Mouse (Mus musculus): ENCODE measurements around the gene Gm20683.

Gene Gm20683

DNA sequence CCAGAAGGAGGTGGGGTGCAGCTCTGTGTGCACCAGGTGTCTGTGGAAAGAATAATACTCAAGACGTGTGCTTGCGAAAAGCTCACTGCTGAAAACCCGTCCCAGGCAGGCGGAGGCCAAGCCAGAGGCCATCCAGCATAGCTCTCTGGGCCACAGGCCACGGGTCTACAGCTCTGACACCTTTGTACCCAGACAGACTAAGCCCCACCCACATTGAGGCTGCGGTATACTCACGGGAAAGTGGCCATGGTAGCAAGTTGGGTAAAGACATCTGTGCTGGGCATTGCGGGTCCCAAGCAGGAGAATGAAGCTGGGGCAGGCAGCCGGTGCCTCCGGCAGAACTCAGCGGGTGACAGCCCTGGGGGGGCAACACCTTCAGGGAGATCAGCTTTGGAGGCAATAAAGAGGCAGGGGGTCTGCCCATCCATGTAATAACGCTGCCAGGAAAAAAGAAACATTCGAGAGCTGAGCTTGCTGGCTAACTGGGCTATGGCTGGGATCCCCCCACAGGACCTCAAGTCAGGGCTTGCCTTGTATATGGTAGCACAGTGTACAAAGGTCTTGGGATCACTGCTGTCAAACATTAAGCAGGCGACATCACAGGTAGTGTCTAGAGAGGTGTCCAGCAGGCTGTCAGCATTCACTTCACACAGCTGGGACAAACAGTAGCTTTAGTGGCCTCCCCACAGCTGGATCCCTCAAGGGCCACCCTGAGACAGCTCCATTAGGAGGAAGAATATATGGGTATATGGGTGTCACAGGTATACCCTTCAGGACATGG is 1.9 kb downstream of the Gm20683 start:
- peak; percentile 74 for DNase-seq

DNA sequence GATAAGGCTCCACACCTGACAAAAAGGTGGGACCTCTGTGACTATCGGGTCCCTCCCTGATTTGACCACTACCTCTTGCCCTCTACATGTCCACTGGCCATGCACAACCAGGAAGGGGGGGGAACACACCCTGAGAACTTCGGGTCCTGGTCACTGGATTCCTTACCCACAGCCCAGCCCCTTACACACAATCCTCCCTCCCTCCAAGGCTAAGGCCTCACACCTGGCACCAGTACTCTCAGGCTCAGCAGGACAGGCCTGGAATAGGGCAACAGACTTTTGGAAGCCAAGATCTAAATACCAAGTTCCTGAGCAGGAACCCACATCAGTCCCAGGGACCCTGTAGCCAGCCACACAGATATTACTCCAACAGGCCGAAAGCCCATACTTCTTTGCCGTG is 2.7 kb downstream of the Gm20683 start:
- no peak for DNase-seq

DNA sequence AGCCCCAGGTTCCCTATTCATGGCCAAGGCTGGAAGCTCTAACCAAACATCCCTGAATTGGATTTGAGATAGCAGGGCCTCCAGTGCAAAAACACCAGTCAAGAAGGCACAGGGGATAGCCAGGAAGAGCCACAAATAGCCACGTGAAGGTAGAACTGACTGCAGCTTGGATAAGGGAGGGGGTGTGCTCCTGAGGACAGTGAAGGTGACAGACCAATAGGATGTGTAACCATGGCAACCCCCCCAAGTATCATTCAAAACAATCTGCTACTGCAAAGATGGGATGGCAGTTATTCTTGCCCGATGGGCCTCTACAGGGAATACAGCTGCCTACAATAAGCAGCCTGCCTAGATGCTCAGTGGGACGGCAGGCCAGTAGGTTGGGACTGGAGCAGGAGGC is 4.0 kb downstream of the Gm20683 start:
- DNase-seq, result no peak

DNA sequence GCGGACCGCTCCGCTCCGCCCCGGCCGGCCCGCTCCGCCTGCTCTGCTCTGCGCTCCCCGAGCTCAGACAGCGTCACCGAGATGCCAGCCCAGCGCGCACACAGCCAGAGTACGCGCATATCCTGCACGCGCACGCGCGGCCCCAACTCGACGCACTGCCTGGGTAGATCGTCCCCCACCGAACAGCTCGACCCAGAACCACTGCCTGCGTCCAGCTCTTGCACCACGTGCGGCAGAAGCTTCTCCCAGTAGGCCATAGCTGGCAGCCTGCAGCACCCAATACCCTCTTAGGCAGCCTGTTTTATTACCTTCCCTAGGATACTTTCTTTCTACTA is 4.5 kb downstream of the Gm20683 start, which contains the start of gene Rhbdl1:
Gene Rhbdl1, minus strand, starts transcription at position 220 of the 335 bp plus-strand sequence.
- peak; percentile 75 for DNase-seq

DNA sequence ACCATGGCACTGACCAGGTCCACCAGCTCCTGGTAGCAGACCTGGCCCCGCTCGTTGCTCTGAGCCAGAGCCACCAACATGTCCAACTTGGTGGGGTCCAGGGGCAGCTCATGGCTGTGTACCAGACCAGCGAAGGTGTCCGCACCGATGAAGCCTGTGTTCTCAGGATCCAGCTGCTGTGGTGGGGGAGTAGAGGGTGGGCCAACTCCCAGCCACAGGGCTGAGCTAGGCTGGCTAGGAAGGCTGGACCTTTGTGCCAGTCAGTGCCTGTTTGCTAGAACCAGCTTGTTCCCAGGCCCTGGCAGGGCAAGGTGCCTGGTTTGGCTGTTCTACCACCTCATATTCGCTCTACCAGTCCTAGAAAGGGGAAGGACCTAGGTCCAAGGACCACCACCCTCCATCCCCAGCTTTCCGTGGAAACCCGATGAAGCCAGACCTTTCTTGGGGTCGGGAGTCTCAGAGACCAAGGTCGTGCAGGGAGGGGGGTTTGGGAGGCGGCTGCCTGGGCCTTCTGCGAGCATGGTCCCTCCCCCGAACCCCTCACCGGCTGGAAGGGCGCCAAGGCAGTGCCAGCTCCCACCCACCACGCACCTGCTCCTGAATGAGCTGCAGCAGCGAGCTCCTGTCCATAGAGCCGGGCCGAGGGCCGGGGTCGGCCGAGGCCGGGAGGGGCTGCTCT is 5.0 kb downstream of the Gm20683 start:
- DNase-seq, result peak; percentile 60

DNA sequence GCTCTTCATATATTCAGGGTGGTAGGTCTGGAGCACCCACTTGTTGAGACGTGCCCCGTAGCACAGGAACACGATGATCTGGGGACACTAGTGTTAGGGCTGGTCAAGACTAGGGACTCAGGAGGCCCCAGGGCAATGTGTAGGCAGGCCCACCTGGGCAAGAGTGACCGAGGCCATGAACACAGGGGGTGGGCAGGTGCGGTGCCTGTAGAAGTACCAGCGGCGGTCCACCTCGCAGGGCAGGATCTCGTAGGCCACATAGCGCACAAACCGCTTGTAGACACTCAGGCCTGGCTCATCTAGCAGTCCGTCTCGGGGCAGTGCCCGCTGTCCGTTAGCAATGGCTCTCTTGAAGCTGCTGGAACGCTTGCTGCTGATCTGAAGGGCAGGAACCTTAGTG is 5.7 kb downstream of the Gm20683 start:
- DNase-seq, result no peak

DNA sequence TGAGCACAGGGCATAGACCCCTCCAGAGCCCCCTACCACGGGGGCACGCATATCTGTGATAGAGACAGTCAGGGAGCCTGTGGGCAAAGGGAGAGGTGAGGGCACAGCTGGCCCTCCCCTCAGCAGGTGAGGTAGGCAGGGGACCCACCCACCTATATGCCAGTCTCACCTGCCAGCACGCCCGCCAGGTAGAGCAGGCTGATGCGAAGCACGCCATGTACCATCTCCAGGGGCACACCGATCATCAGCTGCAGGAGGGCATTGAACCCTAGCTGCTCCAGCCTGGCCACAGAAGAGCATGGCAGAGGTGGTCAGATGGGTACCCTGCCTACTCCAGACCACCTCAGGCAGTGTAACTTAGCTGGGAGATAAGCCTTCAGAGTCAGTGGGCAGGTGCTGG is 6.3 kb downstream of the Gm20683 start:
- no peak for DNase-seq

DNA sequence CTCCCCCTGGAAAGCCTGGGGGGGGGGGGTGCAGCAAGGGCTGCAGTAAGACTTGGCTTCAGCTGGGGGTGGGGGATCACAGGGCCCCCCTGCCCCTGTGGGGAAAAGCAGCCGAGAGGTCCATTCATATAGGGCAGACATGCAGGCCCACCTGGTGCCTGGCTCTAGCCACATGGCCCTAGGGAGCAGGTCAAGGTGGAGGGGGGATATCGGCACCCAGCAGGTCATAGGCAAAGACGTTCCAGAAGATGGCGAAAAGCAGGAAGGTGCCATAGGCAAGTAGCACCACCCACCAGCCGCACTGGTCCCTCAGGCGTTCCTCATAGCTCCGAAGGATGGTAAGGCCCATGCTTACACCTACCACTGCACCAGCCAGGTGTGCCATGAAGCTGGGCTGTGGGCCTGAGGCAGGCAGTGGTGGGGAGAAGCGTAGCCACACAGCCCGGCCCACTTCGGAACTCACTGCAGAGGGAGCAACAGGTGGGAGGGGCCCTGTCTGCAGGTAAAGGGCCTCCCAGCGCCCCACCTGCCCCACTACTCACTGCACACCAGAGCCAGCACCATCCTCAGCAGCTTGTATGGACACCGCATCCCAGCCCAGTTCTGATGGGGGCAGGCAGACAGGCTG is 6.9 kb downstream of the Gm20683 start:
- peak; percentile 47 for DNase-seq

DNA sequence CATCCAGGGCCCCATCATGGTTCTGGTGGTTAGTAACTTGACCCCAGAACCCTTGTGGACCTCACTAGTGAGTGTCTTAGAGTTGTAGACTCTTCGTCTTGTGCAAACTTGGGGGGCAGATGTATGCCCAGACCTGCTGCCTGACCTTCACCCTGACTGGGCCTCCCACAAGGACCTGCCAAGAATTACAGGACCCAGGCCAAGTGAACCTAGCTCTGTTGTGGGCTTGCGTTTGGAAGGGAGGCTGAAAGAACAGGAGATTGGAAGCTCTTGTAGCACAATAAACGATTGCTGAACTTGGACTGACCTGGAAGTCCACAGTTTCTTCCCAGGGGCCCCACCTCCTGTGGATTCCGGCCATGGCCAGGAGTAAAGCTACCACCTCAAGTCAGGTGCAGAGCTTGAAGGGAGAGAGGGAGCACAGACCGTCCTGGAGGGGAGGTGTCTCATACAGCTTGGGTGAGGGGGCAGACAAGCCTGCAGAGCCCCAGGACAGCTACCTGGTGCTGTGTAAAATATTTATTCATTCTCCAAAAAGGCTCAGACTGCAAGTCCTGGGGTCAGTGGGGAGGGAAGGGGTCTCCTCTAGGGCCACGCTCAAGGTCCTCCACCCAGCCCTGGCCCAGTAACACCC is 7.5 kb downstream of the Gm20683 start:
- DNase-seq, result peak; percentile 86

DNA sequence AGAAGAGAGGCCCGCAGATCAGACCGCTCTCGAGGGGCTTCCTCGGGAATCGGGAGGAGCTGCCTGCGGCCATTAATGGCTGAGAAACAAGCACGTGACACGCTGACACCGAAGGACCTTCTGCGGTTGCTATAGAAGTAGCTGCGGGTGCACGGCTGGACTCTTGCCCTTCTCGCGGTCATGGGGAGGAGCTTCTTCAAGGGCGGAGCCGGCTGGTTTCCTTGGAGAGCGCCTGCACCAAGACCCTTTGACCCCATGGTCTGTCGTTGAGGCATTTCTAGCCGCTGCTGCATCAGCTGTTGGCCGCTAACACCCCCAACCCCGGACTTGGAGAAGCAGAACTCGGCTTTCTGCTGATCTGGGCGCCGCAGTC is 8.3 kb downstream of the Gm20683 start, which contains the start of gene Stub1:
Gene Stub1, minus strand, starts transcription at position 114 of the 373 bp plus-strand sequence.
- DNase-seq, result peak; percentile 98

DNA sequence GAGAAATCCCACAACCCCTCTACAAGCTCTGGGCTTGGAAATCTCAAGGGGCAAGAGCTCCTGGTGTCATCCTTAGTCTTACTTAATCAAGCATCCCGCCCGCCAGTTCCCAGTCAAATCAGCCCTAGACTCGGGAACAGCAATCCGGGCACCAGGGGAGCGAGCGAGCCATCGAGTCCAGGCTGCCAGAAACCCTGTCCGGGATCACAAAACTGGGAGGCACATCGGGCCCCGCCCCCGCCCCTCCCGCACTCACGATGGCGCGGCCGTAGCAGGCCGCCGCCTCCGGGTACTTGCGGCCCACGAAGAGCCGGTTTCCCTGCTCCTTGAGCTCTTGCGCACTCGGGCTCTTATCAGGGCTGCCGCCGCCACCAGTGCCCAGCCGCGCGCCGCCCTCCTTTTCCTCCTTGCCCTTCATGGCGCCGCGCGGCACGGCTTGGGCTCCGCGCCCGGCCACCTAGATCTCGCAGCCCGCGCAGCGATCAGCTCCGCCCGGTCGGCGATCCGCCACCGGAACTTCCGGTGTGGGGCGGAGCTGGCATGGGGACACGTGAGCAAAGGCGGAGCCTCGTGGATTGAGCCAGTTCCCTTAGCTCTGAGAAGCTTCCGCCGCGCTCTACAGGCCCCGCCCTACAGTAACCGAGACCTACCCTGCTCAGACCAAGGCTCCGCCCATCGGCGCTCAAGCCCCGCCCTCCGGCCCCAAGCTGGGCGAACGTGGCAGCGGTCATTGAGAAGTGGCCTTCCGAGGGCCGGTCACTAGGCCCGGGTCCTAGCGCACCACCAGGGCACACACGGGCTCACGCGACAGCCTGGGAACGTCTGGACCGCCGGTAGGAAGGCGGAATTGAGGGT is 8.9 kb downstream of the Gm20683 start:
- DNase-seq, result peak; percentile 100

DNA sequence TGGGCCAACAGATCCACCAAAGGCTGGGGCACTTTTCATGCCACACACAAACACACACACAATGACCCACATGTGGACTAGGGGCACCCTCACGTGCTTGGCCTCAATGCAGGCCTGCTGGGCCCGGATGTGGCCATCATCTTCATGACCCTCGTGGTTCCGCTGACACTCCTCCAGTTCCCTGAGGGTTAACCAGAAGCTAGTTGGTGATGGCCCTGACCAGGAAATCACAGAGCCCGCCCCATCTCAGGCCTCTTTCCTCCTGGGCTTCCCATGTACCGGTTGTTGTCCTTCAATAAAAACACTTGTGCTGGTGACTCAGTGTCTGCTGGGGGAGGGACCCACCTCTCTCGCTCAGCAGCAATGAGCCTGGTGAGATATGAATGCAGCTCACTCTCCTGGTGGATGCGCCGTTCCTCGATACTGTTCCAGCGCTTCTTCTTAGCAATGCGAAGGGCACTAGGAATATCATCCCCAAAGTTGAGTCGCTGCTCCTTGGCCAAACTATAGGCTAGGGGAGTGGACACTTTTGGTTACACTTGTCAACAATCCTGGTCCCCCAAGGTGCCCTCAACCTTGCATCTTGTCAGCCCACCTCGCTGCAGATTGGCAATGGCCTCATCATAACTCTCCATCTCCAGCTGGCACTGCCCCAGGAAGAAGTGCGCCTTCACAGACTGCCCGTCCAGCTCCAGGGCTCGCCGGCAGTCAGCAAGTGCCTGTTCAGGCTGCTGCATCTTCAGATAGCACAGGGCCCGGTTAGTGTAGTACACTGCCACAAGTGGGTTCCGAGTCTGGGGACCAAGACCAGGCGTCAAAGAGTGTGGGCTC is 9.9 kb downstream of the Gm20683 start:
- DNase-seq, result no peak

DNA sequence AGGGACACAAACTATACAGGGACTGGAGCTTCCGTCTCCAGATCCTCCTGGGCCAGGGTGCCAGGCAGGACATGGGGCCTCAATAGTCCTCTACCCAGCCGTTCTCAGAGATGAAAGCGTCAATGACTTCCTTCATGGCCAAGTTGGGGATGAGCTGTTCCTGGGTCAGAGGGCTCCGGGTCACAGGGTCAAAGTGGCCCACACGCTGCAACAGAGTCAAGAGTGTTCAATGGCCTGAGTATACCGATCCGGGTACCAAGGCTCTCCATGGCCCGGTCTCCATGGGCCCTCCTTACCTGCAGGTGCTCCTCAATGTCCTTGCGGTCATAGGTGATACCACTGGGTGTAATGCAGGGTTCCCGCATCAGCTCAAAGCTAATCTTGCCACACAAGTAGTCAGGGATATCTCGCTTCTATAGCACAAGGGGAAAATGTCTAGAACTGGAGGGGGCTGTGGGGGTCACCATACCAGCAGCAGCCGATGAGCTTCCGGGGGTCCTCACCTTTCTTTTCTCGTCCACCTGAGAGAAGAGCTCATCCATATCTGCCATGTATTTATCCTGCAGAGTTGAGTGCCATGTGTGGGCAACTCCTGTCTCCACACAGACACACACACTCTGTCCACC is 10.6 kb downstream of the Gm20683 start:
- no peak for DNase-seq

DNA sequence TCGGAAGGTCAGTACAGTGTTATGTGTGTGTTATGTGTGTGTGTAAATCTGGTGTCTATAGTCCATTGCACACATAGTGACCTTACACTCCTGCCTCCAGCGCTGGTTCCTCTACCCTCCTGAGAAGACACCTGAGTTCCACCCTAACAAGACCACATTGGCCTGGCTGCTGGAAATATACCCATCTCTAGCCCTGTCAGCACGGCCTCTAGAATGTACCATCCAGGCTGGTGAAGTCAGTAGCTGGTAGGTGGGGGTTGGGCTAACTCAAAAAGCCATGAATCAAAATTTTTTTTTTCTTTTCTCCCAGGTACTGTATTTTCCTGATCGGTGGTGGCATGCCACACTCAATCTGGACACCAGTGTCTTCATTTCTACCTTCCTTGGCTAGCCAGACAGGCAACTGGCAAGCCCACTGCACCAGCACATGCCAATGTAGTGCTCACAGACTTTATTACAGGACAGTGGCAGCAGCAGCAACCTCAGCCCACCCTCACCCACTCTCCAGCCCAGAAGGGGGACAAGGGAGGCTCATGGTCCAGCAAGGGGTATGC is 11.3 kb downstream of the Gm20683 start:
- DNase-seq, result no peak

DNA sequence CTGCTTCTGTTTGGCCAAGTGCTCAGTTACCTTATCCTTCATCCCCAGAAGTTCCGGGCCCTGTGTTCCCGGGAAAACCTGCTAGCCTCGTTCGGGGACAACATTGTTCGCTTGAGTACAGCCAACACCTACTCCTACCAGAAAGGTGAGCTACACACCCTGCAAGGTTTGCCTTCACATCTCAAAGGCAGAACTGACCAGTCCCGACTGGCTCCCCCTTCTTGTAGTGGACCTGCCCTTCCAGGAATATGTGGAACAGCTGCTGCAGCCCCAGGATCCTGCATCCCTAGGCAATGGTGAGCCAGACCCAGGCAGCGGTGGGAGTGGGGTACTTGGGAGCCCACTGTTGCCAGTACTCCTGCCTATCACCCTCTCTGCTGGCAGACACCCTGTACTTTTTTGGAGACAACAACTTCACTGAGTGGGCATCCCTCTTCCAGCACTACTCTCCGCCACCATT is 12.0 kb downstream of the Gm20683 start:
- DNase-seq, result no peak

DNA sequence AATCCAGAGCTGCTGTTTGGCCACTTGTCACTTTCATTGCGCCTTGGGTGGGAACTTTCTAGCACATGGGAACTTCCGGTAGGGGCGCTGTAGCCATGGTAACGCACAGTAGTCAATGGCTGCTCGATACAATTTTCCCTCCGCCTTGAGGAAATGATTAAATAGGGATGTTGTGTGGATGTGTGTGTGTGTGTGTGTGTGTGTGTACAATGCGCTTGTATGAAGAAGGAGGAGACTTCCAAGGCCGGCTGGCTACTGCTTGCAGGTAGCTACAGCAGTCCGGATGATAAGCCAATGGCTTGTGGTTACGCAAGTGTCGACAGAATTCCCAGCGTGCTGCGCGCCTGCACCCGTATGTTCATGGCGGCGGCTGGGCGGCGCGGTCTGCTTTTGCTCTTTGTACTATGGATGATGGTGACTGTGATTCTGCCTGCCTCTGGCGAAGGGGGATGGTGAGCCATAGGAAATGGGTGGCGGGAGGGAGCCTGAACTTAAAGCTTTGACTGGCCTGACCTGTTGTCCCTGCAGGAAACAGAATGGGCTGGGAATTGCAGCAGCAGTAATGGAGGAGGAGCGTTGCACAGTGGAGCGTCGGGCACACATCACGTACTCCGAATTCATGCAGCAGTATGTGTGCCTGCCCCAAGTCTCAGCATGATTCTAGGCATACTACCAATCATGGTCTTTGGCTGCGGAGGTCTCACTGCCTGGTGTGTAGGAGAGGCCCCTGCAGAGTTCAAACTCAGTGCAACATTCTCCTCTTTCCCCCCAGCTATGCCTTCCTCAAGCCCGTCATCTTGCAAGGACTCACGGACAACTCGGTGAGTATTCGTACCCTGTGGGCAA is 12.6 kb downstream of the Gm20683 start, which contains the start of gene Jmjd8:
Gene Jmjd8, plus strand, starts transcription at position 156 of the 846 bp plus-strand sequence.
- DNase-seq, result peak; percentile 84

DNA sequence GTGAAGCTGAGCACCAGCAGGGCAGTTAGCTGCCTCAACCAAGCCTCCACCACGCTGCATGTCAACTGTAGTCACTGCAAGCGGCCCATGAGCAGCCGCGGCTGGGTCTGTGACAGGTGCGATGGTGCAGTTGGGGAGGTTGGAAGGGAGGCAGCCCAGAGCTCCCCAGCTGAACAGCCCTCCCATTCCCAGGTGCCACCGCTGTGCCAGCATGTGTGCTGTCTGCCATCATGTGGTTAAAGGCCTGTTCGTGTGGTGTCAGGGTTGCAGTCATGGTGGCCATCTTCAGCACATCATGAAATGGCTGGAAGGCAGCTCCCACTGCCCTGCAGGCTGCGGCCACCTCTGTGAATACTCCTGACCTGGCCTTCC is 13.4 kb downstream of the Gm20683 start:
- no peak for DNase-seq

DNA sequence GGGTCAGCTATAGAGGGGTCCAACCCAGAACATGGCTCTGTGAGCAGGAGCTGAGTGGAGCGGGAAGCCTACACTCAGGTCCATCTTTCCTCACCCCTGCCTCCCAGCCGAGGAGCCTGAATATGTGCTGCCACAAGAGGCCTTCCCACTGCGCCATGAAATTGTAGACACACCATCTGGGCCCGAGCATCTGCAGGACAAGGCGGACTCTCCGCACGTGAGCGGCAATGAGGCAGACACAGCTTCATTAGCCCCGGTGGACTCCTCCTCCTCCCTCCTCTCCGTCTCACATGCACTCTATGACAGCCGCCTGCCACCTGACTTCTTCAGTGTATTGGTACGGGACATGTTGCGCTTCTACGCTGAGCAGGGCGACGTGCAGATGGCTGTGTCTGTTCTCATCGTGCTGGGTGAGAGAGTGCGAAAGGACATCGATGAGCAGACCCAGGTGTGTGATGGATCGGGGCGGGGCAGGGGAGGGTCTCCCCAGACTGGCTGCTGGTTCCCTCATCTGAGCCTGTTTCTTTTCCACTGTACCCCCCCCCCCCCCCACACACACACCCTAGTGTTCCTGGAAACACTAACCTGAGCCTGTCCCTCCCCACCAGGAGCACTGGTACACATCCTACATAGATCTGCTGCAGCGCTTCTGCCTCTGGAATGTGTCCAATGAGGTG is 13.9 kb downstream of the Gm20683 start:
- DNase-seq, result no peak

DNA sequence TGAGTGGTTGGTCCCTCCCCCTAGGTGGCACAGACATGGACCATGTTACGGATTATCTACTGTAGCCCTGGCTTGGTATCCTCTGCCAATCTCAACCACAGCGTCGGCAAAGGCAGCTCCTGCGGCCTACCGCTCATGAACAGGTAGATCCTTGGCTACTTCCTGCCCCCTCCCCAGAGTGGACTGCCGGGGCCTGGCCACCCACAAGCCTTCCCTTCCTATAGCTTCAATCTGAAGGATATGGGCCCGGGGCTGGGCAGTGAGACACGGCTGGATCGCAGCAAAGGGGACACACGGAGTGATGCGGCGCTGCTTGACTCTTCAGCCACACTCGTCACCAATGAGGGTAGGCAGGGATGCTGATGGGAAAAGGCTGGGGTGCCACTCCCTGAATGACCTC is 14.6 kb downstream of the Gm20683 start:
- DNase-seq, result no peak

Data from kidney, adult 11 months (tissue).